Mouse (Mus musculus) E14TG2a.4 (cell line): ENCODE measurements around the gene Dock8.
A peak's percentile ranks its signal among the peaks of the same experiment; 100 is the strongest.
"Not testable (repeated sequence)": the region's sequence is repeated elsewhere in the genome, so short reads cannot be mapped to it uniquely, and the experiment has no call there.

Experiments used
- H3K27me3 ChIP-seq: 2 replicates; pipeline ENCODE4 v1.6.1; 2014; ENCODE audit warnings: low read length, control low read depth; ENCODE audit not compliant: insufficient read depth
- H3K36me3 ChIP-seq: 2 replicates; pipeline ENCODE4 v1.6.1; 2014; ENCODE audit warnings: low read length, control low read depth; ENCODE audit not compliant: insufficient read depth
- H3K4me1 ChIP-seq: replicated peaks from 2 replicates; pipeline ENCODE4 v1.6.1; 2014; ENCODE audit warnings: low read depth, low read length, control low read depth
- H3K4me3 ChIP-seq: replicated peaks from 2 replicates; pipeline ENCODE4 v1.5.1; 2014; ENCODE audit warnings: mild to moderate bottlenecking, low read length
- H3K9me3 ChIP-seq: 2 replicates; pipeline ENCODE4 v1.6.1; 2014; ENCODE audit warnings: low read length, control low read depth
- CTCF ChIP-seq: conservative IDR thresholded peaks from 2 replicates; pipeline ENCODE4 v1.5.1; 2014; ENCODE audit warnings: low read length
- NANOG ChIP-seq: IDR thresholded peaks from 2 replicates; pipeline ENCODE4 v1.6.1; 2014; ENCODE audit warnings: borderline replicate concordance, low read length, mixed read lengths
- POU5F1 ChIP-seq: IDR thresholded peaks from 2 replicates; pipeline ENCODE4 v1.6.1; 2014; ENCODE audit warnings: low read length, borderline replicate concordance

The Dock8 gene

GRCm38 (mm10) chr19:25008509-25008908 is 9.2 kb downstream of the Dock8 start:
- Histone ChIP-seq H3K36me3 (no peaks in the 10 kb centered on the region), H3K9me3 (no peaks in the 10 kb centered on the region), H3K4me1 (0 out of 2 replicates have a peak, but pooled peaks cover 2% of the 10 kb centered on the region), H3K4me3 (no peak overlapping the region), H3K27me3 (peaks cover 4% of the 10 kb centered on the region; the same call in 1 of the 2 replicates)
- TF ChIP-seq POU5F1, result no peak
- TF ChIP-seq CTCF, result no peak
- no peak for TF ChIP-seq NANOG

DNA sequence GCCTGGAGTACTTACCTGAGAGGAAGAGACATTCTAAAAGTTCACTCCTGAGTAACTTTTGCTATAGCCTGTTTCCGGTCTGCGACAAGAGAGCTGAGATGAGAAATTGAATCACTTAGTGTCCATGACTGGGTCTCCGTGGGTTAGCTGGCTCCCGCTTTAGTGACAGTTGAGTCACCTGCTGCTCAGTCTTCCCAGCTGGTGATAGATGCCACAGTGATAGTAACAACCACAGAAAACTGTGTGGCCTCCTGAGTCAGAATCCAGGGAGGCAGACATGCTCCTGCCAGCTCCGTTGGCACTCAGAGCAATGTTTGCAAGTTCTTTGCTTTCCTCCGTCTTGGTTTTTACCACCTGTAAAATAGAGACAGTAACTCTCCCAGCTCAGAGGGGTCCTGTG is 23.4 kb downstream of the Dock8 start:
- no peaks in the 10 kb centered on the region for H3K9me3 ChIP-seq
- no peak for TF ChIP-seq CTCF
- no peak for TF ChIP-seq NANOG
- TF ChIP-seq POU5F1, result no peak
- no peak overlapping the region for H3K4me3 ChIP-seq
- H3K4me1 ChIP-seq, result 0 out of 2 replicates have a peak, but pooled peaks cover 5% of the 10 kb centered on the region
- peaks cover 2% of the 10 kb centered on the region; the same call in 1 of the 2 replicates for H3K27me3 ChIP-seq
- no peaks in the 10 kb centered on the region for H3K36me3 ChIP-seq

- TF ChIP-seq NANOG (no peak), POU5F1 (no peak), CTCF (no peak)
- no peak overlapping the region for H3K4me3 ChIP-seq
- peaks cover 3% of the 10 kb centered on the region; the same call in 1 of the 2 replicates for H3K27me3 ChIP-seq
- no peaks in the 10 kb centered on the region for H3K36me3 ChIP-seq
- peaks cover 9% of the 10 kb centered on the region for H3K9me3 ChIP-seq
- H3K4me1 ChIP-seq, result 0 out of 2 replicates have a peak, but pooled peaks cover 3% of the 10 kb centered on the region
Observed at GRCm38 (mm10) chr19:25031765-25032164, 32.4 kb downstream of the Dock8 start.

DNA sequence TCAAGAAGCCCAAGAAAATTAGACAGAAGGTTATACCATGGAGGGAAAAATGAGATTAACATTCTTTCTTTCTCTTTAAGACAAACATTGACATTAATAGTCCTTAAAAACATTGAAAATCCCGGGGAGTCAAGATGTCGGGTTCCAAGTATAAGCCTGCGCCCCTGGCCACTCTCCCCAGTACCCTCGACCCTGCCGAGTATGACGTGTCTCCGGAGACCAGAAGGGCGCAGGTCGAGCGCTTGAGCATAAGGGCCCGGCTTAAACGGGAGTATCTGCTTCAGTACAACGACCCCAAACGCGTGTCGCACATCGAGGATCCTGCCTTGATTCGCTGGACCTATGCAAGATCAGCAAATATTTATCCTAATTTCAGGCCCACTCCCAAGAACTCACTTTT is 33.7 kb downstream of the Dock8 start:
- H3K27me3 ChIP-seq, H3K4me3 ChIP-seq, H3K9me3 ChIP-seq, H3K4me1 ChIP-seq, H3K36me3 ChIP-seq: not testable (repeated sequence)

DNA sequence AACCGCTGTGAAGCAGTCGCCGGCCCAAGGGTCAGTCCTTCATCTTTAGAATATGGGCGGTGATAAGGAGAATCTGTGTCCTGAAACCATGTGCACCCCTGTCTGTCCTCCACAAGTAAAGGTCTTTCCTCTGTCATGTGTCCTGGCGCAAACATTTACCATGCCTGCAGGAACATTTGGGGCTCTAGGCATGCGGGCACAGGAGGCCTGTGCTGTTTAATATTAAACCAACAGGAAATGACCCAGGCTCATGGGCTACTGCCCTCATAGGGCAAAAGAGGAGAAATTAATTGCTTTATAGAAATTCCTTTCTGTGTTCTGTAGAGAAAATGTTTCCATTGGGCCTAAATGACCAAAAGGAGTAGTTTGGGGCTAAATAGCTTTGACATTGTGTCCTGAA is 36.5 kb downstream of the Dock8 start:
- H3K9me3 ChIP-seq, result peaks cover 9% of the 10 kb centered on the region
- no peaks in the 10 kb centered on the region for H3K36me3 ChIP-seq
- peak overlapping the region; percentile 26; the same call in 1 of the 2 replicates for H3K4me3 ChIP-seq
- H3K4me1 ChIP-seq, result 0 out of 2 replicates have a peak, but pooled peaks cover 3% of the 10 kb centered on the region
- peaks cover 3% of the 10 kb centered on the region; the same call in 1 of the 2 replicates for H3K27me3 ChIP-seq
- TF ChIP-seq POU5F1 (no peak), CTCF (no peak), NANOG (no peak)

- 0 out of 2 replicates have a peak, but pooled peaks cover 3% of the 10 kb centered on the region for H3K4me1 ChIP-seq
- peaks cover 3% of the 10 kb centered on the region; the same call in 1 of the 2 replicates for H3K27me3 ChIP-seq
- H3K9me3 ChIP-seq, result peaks cover 2% of the 10 kb centered on the region; the same call in 1 of the 2 replicates
- H3K4me3 ChIP-seq, result no peak overlapping the region
- TF ChIP-seq POU5F1, result no peak
- no peak for TF ChIP-seq CTCF
- no peak for TF ChIP-seq NANOG
- H3K36me3 ChIP-seq, result no peaks in the 10 kb centered on the region
Observed at GRCm38 (mm10) chr19:25036784-25037183, 37.5 kb downstream of the Dock8 start.

DNA sequence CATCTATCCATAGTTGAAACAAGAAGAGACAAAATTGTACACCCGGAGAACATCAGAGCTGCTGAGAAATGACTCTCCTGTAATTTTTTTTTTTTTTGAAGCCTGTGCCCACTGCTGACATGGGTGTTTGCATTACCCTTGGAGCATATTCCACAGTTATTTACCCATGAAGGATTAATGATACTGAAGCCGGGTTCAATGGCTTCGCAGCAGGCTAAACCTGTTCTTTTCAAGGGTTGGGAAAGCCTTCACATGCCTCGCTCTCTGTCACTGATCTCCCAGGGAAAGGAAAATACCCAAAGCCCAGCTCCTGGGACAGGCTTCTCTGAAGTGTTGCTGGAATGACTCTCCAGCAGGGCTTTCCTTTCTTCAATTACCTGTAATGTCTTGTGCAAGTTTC is 37.9 kb downstream of the Dock8 start:
- no peaks in the 10 kb centered on the region for H3K9me3 ChIP-seq
- no peak overlapping the region for H3K4me3 ChIP-seq
- H3K36me3 ChIP-seq, result no peaks in the 10 kb centered on the region
- TF ChIP-seq NANOG (no peak), CTCF (no peak), POU5F1 (no peak)
- 0 out of 2 replicates have a peak, but pooled peaks cover 3% of the 10 kb centered on the region for H3K4me1 ChIP-seq
- peaks cover 3% of the 10 kb centered on the region; the same call in 1 of the 2 replicates for H3K27me3 ChIP-seq

- Histone ChIP-seq H3K4me3 (no peak overlapping the region), H3K27me3 (peaks cover 3% of the 10 kb centered on the region; the same call in 1 of the 2 replicates), H3K4me1 (0 out of 2 replicates have a peak, but pooled peaks cover 3% of the 10 kb centered on the region), H3K9me3 (no peaks in the 10 kb centered on the region), H3K36me3 (no peaks in the 10 kb centered on the region)
- TF ChIP-seq NANOG (no peak), POU5F1 (no peak), CTCF (no peak)
Observed at GRCm38 (mm10) chr19:25038293-25038692, 39.0 kb downstream of the Dock8 start.

DNA sequence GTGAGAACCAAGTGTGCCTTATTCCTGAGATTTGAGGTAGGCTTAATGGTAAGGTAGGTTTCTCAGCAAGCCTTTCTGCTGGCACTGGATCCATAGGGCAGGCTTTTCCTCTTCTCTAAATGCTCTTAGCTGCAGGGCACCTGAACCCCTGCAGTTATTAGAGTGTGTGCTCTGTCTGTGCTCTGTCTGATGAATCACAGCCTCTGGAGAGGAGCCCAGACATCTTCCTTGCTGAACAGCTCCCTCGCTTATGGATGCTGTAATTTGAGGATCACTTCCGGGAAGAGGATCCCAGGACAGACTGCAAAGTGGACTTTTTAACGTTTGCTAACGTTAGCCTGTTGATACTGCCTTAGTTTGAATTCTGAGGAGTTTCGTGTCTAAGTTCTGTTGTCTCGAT is 41.9 kb downstream of the Dock8 start:
- H3K4me3 ChIP-seq, result no peak overlapping the region
- TF ChIP-seq CTCF, result no peak
- TF ChIP-seq NANOG, result no peak
- no peak for TF ChIP-seq POU5F1
- H3K27me3 ChIP-seq, result no peaks in the 10 kb centered on the region
- no peaks in the 10 kb centered on the region for H3K4me1 ChIP-seq
- H3K9me3 ChIP-seq, result no peaks in the 10 kb centered on the region
- no peaks in the 10 kb centered on the region for H3K36me3 ChIP-seq
